Mouse (Mus musculus): Measurements from ENCODE around the gene Trim31. TPM values are rescaled to one million over a fixed set of nuclear protein-coding genes. Genes with fewer than 3 reads are reported as not detected.
"Not testable (repeated sequence)": the region's sequence is repeated elsewhere in the genome, so short reads cannot be mapped to it uniquely, and the experiment has no call there.

Gene Trim31
- polyA plus RNA-seq, 1 experiment from 2014 or later: not detected

DNA sequence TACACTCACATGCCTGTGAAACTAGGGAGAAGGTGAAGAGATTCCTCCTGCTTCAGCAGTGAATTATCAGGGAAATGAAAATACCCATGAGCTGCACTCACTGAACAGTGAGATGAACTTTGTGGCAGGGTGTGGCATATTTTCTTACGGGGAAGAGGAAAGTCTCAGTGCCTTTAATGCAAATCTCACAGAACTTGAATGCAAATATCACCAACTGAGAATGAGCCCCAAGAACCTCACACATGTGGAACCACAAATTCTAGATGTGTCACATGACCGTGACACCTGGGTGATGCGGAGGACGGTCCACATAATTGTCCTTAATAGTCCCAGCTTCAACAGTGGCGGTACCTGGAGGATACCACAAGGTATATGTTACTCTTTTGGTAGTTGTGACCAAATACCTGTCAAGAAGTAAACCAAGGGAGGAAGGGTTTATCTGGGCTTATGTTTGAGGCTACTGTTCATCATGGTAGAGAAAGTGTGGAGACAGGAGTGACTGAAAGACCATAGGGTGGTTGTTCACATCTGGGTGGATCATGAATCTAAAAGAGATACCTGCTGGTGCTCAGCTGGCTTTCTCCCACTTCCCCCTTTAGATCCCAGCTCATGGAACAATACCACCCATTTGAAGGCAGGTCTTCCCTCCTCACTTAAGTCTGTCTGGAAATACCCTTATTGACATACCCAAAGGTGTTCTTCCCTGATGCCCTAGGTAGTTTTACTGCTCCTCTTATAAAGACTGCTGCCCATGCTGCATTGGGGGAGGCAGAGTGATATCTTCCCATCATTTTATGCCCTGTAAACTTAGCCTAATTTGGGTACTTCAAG is 7.6 kb upstream of the Trim31 start, which contains the start of gene Trim40:
TSS of gene Trim40 (minus strand) at position 51 of the 831 bp plus-strand sequence.
- WGBS: 88% methylated on average over 5 of the region's 5 CpGs
- ATAC-seq (ENCODE audit: insufficient read depth, low FRiP score, low TSS enrichment): no peak
- no peak within 1 kb of the TSS for H3K4me2 ChIP-seq (ENCODE audit: low read depth)

DNA sequence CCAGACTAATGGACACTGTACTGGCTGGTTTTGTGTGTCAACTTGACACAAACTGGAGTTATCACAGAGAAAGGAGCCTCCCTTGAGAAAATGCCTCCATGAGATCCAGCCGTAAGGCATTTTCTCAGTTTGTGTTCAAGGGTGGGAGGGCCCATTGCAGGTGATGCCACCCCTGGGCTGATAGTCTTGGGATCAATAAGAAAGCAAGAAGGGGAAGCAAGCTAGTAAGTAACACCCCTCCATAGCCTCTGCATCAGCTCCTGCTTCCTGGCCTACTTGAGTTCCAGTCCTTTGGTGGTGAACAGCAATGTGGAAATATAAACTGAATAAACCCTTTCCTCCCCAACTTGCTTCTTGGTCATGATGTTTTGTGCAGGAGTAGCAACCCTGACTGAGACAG is 6.4 kb upstream of the Trim31 start:
- not testable (repeated sequence) for ATAC-seq (ENCODE audit: insufficient read depth, low FRiP score, low TSS enrichment); H3K36me3 ChIP-seq (ENCODE audit: control insufficient read depth, insufficient read depth, low read length); H3K4me1 ChIP-seq (ENCODE audit: control insufficient read depth, insufficient read depth, low read length); DNase-seq (ENCODE audit: low spot score); H3K9me3 ChIP-seq (ENCODE audit: control insufficient read depth, low read length); H3K4me3 ChIP-seq (ENCODE audit: low read depth, low read length); H3K4me2 ChIP-seq (ENCODE audit: low read depth); H3K9ac ChIP-seq (ENCODE audit: low read length); H3K27ac ChIP-seq (ENCODE audit: low read depth, low read length); H3K27me3 ChIP-seq (ENCODE audit: control insufficient read depth, insufficient read depth, low read length)
- 80% methylated on average over 1 of the region's 1 CpGs for WGBS

More for the DNA sequence above, 7.6 kb upstream of the Trim31 start, which contains the start of gene Trim40:
- Histone ChIP-seq H3K27ac (ENCODE audit: low read depth, low read length) (no peak within 1 kb of the TSS), H3K36me3 (ENCODE audit: control insufficient read depth, insufficient read depth, low read length) (no peaks in the 10 kb centered on the region), H3K27me3 (ENCODE audit: control insufficient read depth, insufficient read depth, low read length) (no peaks in the 10 kb centered on the region), H3K9me3 (ENCODE audit: control insufficient read depth, low read length) (no peaks in the 10 kb centered on the region), H3K9ac (ENCODE audit: low read length) (no peak within 1 kb of the TSS), H3K4me1 (ENCODE audit: control insufficient read depth, insufficient read depth, low read length) (no peaks in the 10 kb centered on the region), H3K4me3 (ENCODE audit: low read depth, low read length) (no peak within 1 kb of the TSS)
- DNase-seq (ENCODE audit: low spot score): no peak

DNA sequence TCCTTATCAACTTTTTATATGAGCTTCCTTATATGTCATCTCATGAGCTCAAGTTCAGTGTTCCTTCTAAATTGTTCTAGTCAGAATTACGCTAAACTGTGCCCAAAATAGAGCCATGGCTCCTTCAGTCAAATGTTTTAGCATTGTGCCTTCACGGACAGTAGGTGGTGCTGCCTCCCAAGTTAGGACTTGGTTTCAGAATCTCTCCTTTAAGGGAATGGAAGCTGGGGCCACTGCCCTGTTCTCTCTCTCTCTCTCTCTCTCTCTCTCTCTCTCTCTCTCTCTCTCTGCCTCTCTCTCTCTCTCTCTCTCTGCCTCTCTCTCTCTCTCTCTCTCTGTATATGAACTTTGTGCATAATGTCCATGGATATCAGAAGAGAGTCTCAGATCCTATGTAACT is 5.6 kb upstream of the Trim31 start:
- Histone ChIP-seq H3K27me3 (ENCODE audit: control insufficient read depth, insufficient read depth, low read length) (no peaks in the 10 kb centered on the region), H3K4me1 (ENCODE audit: control insufficient read depth, insufficient read depth, low read length) (no peaks in the 10 kb centered on the region), H3K4me3 (ENCODE audit: low read depth, low read length) (no peak overlapping the region), H3K4me2 (ENCODE audit: low read depth) (no peak overlapping the region), H3K36me3 (ENCODE audit: control insufficient read depth, insufficient read depth, low read length) (no peaks in the 10 kb centered on the region), H3K27ac (ENCODE audit: low read depth, low read length) (no peak overlapping the region), H3K9me3 (ENCODE audit: control insufficient read depth, low read length) (no peaks in the 10 kb centered on the region), H3K9ac (ENCODE audit: low read length) (no peak overlapping the region)
- peak; percentile 38 for DNase-seq (ENCODE audit: low spot score)
- 22% methylated on average over 2 of the region's 2 CpGs for WGBS
- ATAC-seq (ENCODE audit: insufficient read depth, low FRiP score, low TSS enrichment): no peak

DNA sequence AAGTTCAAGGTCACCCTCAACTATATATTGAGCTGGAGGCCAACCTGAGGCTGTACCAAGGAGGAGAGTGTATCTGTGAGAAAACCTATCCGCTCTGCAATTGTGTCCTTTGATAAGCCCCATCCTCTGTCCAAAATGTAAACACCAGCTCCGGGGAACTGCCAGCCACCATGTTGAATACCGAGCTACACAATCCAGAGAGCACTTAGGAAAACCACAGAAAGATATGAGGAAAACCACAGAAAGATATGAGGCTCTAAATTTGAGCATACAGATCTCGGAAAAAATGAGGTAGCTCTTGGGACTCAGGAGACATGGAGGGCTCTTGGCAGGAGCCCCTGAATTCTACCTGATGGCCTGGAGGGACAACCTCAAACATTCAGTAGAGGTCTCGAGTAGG is 4.5 kb upstream of the Trim31 start:
- 85% methylated on average over 5 of the region's 5 CpGs for WGBS
- no peak overlapping the region for H3K9ac ChIP-seq (ENCODE audit: low read length)
- DNase-seq (ENCODE audit: low spot score): no peak
- no peaks in the 10 kb centered on the region for H3K4me1 ChIP-seq (ENCODE audit: control insufficient read depth, insufficient read depth, low read length)
- no peak for ATAC-seq (ENCODE audit: insufficient read depth, low FRiP score, low TSS enrichment)
- H3K36me3 ChIP-seq (ENCODE audit: control insufficient read depth, insufficient read depth, low read length): no peaks in the 10 kb centered on the region
- H3K9me3 ChIP-seq (ENCODE audit: control insufficient read depth, low read length): no peaks in the 10 kb centered on the region
- H3K4me2 ChIP-seq (ENCODE audit: low read depth): no peak overlapping the region
- H3K27ac ChIP-seq (ENCODE audit: low read depth, low read length): no peak overlapping the region
- no peaks in the 10 kb centered on the region for H3K27me3 ChIP-seq (ENCODE audit: control insufficient read depth, insufficient read depth, low read length)
- H3K4me3 ChIP-seq (ENCODE audit: low read depth, low read length): no peak overlapping the region

DNA sequence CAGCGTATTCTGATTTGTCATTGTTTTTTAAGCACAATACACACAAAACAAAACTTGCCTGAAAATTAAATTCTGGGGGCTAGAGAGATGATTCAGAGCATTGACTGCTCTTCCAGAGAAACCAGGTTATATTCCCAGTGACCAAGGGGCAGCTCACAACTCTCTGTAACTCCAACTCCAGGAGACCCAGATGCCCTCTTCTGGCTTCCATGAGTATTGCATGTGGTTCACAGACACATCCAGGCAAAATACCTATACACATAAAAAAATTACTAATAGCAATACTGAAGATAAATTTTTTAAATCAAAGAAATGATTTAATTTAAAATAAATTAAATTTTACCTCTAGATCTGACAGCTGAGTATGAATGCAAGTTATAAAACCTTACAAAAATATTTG is 1.3 kb upstream of the Trim31 start:
- ATAC-seq (ENCODE audit: insufficient read depth, low FRiP score, low TSS enrichment) (no peak), DNase-seq (ENCODE audit: low spot score) (peak; percentile 21)
- no peaks in the 10 kb centered on the region for H3K9me3 ChIP-seq (ENCODE audit: control insufficient read depth, low read length)
- no peak overlapping the region for H3K4me3 ChIP-seq (ENCODE audit: low read depth, low read length)
- H3K27me3 ChIP-seq (ENCODE audit: control insufficient read depth, insufficient read depth, low read length): no peaks in the 10 kb centered on the region
- no peaks in the 10 kb centered on the region for H3K4me1 ChIP-seq (ENCODE audit: control insufficient read depth, insufficient read depth, low read length)
- WGBS: 87% methylated on average over 1 of the region's 1 CpGs
- H3K4me2 ChIP-seq (ENCODE audit: low read depth): no peak overlapping the region
- H3K27ac ChIP-seq (ENCODE audit: low read depth, low read length): no peak overlapping the region
- H3K36me3 ChIP-seq (ENCODE audit: control insufficient read depth, insufficient read depth, low read length): no peaks in the 10 kb centered on the region
- no peak overlapping the region for H3K9ac ChIP-seq (ENCODE audit: low read length)

DNA sequence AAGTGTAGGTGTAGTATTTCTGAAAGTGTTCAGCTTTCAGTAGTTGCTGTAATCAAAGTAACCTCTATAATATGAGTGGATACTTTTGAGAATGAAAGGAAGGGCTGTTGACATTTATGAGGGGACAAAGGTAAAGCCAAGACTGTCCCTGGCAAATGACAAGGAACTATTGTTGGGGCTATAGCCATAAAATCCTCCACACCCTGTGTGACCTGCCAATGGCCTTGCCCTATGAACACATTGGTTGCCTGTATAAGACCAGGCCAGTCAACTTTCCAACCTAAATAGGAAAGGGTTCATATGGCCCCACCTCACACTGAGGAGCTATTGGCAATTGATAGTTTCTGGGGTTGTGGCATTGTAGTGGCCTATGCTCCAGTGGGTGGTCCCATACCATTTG is 853 bp upstream of the Trim31 start:
- DNase-seq (ENCODE audit: low spot score): no peak
- Histone ChIP-seq H3K4me1 (ENCODE audit: control insufficient read depth, insufficient read depth, low read length) (no peaks in the 10 kb centered on the region), H3K4me2 (ENCODE audit: low read depth) (no peak overlapping the region), H3K9me3 (ENCODE audit: control insufficient read depth, low read length) (no peaks in the 10 kb centered on the region), H3K27me3 (ENCODE audit: control insufficient read depth, insufficient read depth, low read length) (no peaks in the 10 kb centered on the region), H3K9ac (ENCODE audit: low read length) (no peak overlapping the region), H3K36me3 (ENCODE audit: control insufficient read depth, insufficient read depth, low read length) (no peaks in the 10 kb centered on the region), H3K4me3 (ENCODE audit: low read depth, low read length) (no peak overlapping the region), H3K27ac (ENCODE audit: low read depth, low read length) (no peak overlapping the region)
- no peak for ATAC-seq (ENCODE audit: insufficient read depth, low FRiP score, low TSS enrichment)

DNA sequence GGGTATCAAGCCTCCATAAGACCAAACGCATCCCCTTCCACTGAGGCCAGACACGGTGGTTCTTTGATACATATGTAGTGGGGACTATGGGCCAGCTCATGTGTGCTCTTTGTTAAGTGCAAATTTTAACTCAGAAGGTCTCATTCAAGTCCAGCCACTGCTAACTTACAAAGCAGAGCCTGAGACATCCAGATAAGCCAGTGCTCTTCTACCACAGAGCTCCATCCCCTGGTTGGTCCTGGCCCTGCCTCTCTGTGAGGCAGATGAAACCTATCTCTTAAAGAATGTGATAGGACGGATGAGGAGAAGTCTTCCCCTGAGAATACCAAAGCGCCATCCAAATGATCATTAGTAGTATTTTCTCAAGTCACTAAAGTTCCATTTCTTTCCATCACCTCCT is 1.5 kb downstream of the Trim31 start:
- DNase-seq (ENCODE audit: low spot score): no peak
- Histone ChIP-seq H3K4me2 (ENCODE audit: low read depth) (no peak overlapping the region), H3K36me3 (ENCODE audit: control insufficient read depth, insufficient read depth, low read length) (no peaks in the 10 kb centered on the region), H3K4me1 (ENCODE audit: control insufficient read depth, insufficient read depth, low read length) (no peaks in the 10 kb centered on the region), H3K27ac (ENCODE audit: low read depth, low read length) (no peak overlapping the region), H3K4me3 (ENCODE audit: low read depth, low read length) (no peak overlapping the region), H3K9ac (ENCODE audit: low read length) (no peak overlapping the region), H3K27me3 (ENCODE audit: control insufficient read depth, insufficient read depth, low read length) (no peaks in the 10 kb centered on the region), H3K9me3 (ENCODE audit: control insufficient read depth, low read length) (no peaks in the 10 kb centered on the region)
- 81% methylated on average over 4 of the region's 4 CpGs for WGBS
- no peak for ATAC-seq (ENCODE audit: insufficient read depth, low FRiP score, low TSS enrichment)

DNA sequence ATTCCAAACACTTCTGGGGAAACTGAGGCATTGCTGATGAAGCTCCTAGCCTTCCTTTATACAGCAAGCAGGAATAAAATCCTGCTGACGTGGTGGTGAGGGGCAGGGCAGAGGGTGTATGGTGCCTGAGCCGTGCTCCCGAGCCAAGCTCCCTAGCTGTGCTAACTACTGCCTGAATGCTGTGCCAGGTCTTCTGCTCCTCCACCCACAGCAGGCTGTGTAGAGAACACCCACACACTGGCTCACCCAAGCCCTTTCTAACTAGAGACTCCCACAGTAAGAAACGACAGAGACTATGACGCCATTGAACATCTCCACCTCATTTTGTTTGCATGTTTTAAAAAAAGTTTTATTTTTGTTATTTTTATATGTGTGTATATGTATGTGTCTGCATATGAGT is 2.1 kb downstream of the Trim31 start:
- 83% methylated on average over 5 of the region's 5 CpGs for WGBS
- Histone ChIP-seq H3K27ac (ENCODE audit: low read depth, low read length) (no peak overlapping the region), H3K4me2 (ENCODE audit: low read depth) (no peak overlapping the region), H3K27me3 (ENCODE audit: control insufficient read depth, insufficient read depth, low read length) (no peaks in the 10 kb centered on the region), H3K4me1 (ENCODE audit: control insufficient read depth, insufficient read depth, low read length) (no peaks in the 10 kb centered on the region), H3K4me3 (ENCODE audit: low read depth, low read length) (no peak overlapping the region), H3K9me3 (ENCODE audit: control insufficient read depth, low read length) (no peaks in the 10 kb centered on the region), H3K36me3 (ENCODE audit: control insufficient read depth, insufficient read depth, low read length) (no peaks in the 10 kb centered on the region), H3K9ac (ENCODE audit: low read length) (no peak overlapping the region)
- ATAC-seq (ENCODE audit: insufficient read depth, low FRiP score, low TSS enrichment): no peak
- no peak for DNase-seq (ENCODE audit: low spot score)

DNA sequence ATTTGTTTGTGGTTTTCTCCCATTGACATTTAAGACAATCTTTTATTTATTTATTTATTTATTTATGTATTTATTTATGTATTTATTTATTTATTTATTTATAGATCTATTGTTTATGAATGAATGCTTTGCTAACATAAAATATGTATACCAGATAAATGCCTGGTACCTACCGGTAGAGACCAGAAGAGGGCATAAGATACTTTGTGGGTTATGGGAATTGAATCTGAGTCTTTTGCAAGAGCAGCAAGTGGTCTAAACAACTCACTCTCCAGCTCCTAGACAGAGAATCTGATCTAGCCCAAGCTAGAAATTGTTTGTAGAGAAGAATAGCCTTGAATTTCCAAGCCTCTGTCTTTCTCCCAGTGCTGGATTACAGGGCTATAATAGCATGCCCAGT is 2.8 kb downstream of the Trim31 start:
- Histone ChIP-seq H3K27me3 (ENCODE audit: control insufficient read depth, insufficient read depth, low read length) (no peaks in the 10 kb centered on the region), H3K36me3 (ENCODE audit: control insufficient read depth, insufficient read depth, low read length) (no peaks in the 10 kb centered on the region), H3K4me2 (ENCODE audit: low read depth) (no peak overlapping the region), H3K27ac (ENCODE audit: low read depth, low read length) (no peak overlapping the region), H3K4me1 (ENCODE audit: control insufficient read depth, insufficient read depth, low read length) (no peaks in the 10 kb centered on the region), H3K9me3 (ENCODE audit: control insufficient read depth, low read length) (no peaks in the 10 kb centered on the region), H3K4me3 (ENCODE audit: low read depth, low read length) (no peak overlapping the region), H3K9ac (ENCODE audit: low read length) (no peak overlapping the region)
- 39% methylated on average over 1 of the region's 1 CpGs for WGBS
- DNase-seq (ENCODE audit: low spot score): no peak
- no peak for ATAC-seq (ENCODE audit: insufficient read depth, low FRiP score, low TSS enrichment)

Data from neural tube, embryonic 11.5 days (tissue).